Mouse (Mus musculus) embryo, embryonic 11 days (tissue): ENCODE measurements around the gene 1700020N01Rik.

Experiments used
- DNase-seq: peaks from one replicate; pipeline ENCODE4 v3.0.0-alpha.2; 2015

1700020N01Rik gene

DNA sequence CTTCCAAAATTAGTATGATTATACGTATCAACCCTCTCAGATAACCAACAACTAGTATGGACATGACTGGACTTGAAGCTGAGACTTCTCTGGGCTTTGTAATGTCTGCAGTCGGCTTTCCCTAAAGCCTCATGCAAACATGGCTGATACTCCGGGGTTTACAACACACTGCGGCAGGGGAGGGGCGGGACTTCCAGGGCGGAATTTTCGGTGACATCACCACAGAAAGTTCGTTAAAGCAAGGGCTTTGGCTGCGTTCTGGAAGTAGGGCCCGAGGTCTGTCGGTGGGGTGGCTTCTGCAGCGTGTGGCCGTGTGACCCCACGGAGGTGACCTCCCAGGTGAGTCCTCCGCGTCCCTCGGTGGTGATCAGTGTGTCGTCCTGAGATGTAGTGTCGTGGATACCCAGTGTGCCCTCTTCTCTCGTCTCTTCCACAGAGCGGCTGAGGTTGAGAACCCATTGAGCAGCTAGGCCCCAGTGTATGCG, at the start of gene 1700020N01Rik:
Gene 1700020N01Rik, plus strand, starts transcription at position 250 of the 485 bp plus-strand sequence.
- no peak for DNase-seq

DNA sequence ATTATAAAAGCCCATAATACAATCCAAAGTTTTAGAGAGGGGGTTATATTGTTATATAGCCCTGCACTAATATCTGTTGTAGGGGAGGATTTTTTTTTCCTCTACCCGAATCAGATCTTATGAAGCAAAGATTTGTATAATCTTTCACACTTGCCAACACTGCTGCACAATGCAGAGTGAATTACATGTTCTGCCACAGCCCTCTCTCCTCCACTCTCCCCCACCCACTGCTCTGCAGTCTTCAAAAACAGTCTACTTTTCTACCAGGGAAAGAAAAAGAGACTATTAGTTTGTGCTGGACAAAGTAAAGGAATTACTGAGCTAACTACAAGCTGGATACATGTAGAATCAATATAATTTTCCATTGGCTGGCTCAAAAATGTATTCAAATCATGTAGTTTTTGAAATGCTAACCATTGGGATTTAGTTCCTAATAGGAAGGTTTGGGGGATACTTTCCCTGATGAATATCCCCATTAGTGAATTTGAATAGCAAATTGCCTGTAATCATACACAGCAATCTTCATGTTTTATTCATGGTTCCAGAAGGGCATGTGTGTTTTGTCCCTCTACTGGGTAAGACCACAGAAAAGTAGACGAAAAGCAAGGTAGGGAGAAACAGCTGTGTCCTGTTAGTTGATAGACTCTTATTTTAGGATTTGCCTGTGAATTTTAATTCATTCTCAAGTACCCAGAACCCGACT, 49.2 kb upstream of the 1700020N01Rik start:
- DNase-seq = no peak

DNA sequence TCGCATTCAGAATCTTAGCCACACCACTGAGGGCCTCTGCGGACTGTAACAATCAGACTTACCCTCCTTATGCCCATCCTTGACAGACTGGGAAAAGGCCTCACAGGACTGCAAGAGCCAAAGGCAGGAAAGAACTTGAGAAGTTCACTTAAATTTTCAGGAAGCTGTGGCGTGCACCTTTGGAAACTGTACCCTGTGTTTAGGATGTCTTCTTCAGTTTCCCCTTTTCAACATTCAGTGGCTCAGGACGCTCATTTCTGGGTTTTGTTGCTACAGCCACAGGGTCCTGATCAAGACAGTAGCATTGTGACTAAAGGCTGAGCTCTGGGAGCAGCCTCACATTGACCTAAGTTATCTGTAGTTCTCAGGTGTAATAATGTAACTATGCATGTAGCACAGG, 48.2 kb upstream of the 1700020N01Rik start:
- DNase-seq = no peak

DNA sequence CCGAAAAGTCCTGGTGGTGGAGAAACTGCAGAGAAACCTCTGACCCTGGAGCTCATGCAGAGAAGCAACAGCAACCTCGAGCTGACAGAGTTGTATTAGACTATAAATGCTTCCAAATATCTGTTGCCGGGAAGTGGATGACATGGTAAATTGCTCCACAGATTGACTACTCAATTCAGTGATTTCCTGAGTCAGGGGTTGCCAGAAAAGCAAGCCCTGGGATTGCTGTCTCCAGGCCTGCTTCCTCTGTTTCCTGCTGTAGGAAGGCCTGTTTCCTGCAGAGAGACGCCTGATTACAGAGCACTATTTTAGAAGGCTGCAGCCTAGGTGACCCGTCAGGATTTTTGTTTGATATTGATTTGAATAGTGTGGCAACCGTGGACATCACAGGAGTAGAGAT, 47.5 kb upstream of the 1700020N01Rik start:
- DNase-seq = no peak

DNA sequence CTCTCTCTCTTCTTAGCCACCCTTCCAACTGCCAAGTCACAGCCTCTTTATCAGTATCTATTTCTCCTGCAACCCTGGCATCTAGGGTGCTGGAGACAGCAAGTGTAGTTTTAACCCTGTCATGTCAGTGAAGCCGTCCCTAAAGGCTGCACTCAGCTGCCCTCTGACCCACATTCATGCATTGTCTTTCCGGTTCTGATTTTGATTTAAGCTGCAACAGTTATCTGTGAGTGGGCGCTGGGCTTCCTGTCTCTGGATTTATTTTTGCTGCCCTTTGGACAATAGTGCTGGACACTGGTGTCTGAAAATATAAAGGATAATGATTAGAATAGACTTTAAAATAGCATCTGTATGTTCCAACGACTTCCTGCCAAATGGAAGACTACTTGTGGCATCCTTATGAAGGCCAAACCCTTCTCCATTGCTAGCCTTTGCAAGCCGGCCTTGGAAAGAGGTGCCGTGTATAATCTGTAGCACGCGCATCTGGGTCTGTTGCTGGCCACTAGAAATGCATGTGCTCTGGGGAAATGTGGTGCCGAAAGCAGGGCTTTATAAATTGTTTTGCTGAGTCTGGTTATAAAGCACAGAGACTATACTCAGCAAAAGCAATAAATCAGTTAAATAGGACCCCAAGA, 44.0 kb upstream of the 1700020N01Rik start:
- no peak for DNase-seq

DNA sequence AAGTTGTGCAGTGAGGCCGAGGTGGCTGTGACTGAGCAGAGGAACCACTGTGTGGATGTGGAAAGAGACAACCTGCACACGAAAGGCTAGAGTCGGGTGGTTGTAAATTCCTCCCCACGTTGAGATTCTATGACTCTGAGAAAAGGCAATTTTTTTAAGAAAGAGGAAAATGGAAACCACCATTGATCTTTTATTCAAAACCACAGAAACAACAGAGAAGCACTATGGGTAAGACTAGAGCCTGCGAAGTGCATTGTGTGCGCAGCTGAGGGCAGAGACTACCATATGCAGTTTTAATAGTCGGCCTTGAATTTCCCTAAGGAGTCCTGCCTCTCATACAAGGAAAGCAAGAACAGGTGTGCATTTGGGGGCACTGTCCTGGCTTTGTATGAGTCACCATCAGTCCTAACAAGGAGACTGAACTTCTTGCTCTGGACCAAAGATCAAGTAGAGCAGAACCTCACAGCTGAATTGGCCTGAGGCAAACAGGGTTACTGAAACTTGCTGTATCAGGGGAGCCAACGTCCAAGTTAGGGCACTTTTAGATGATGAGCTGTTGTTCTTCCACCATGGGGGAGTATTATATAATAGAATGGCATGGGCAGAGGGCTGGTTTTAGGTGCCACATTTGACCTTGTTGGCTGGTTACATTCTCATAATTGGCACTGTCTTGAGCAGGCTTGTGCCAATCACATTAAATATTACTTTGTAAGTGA, 39.8 kb upstream of the 1700020N01Rik start:
- no peak for DNase-seq

DNA sequence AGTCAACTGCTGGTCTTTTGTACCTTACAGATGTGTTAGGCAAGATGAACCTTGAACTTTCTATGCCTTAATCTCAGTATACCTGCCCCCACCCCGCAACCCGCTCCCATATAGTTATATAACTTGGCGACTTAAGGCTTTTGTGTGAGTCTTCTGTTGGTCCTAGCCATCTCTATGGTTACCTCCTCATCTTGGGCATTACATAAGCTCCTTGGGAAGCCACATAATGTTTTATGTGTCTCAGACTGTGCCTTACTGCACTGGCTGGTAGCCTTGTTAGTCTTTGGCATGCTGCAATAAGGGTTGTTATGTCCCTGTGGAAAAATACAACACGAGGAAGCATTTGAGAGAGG, 39.3 kb upstream of the 1700020N01Rik start:
- DNase-seq = no peak

DNA sequence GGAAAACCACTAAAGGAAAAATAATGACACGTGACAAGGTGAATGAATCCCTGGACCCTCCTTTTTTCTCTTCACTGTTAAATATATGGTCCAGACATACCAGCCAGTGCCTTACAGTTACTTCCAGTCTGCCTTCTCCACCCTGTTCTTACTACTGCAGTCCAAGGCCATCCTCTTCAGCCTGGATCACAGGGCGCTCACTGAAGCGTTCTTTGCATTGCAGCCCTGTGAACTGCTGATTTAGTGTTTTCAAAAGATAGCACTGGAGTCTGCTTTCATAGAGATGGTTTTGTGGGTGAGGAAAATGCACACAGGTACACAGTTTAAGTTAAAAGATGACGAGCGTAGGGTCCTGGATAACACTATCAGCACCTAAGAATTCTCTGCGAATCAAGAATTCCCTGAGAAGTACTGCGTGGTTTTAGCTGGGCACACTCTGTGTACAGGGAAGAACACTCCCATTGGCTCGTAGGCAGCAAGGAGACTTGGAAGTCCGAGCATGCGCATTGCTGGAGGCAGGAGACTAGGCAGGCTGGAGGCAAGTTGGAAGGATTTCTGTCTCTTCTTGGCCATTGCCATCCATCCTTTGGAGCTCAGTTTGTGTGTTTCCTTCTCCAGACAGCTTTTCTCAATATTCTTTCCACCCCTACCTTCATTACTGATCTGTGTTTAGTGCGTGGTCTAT, 37.9 kb upstream of the 1700020N01Rik start:
- DNase-seq = no peak

DNA sequence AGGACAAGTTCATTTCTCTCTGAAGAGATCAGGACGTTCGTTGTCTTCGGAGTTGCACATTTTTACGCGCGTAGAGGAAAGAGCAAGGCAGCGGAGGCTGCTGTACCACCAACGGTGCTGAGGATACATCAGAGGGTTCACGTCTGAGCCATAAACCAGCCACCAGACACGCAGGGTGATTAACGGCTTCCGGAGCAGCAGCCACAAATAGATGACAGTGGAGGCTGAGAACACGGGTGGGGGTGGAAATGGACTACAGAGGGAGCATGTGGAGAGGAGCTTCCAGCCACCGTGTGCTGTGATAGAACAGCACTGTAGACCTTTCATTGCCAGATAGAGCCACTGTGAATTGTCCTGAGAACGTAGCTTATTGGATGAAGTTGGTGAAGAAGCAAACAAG, 33.2 kb upstream of the 1700020N01Rik start:
- DNase-seq = peak; percentile 24

DNA sequence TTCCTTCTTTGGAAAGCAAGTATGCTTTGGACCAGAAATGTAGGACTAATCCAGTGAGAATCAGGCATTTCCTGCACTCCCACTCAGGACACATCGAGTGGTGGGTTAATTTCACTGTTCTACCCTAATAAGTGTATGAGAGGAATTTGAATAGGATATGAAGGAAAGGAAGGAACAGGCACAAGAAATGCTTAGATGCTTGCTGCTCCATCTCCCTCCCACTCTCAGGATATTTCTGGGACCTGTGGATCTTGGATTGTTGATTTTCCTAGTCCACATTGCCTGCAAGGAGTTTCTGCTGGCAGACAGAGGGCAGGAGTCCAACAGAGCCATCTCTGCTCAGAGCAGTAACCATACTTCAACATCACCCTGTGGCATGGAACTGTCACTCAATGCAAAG, 31.8 kb upstream of the 1700020N01Rik start:
- DNase-seq = no peak

DNA sequence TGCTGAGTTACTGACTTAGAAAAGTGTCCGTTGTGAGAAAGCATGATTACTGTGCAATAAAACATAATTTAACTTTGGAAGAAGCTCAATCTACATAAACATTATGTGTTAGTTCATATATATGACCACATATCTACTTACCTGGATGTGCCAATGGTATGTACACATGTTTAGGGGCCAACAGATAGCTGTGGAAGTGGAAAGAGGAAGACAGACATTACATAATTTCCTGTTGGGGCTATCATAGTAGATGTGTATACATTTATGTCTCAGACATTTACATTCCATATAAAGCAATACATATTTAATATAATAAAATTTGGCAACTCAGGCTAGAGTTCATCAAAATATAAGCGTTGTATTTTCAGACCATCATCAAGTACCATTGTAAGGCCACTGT, 29.5 kb upstream of the 1700020N01Rik start:
- DNase-seq = no peak

DNA sequence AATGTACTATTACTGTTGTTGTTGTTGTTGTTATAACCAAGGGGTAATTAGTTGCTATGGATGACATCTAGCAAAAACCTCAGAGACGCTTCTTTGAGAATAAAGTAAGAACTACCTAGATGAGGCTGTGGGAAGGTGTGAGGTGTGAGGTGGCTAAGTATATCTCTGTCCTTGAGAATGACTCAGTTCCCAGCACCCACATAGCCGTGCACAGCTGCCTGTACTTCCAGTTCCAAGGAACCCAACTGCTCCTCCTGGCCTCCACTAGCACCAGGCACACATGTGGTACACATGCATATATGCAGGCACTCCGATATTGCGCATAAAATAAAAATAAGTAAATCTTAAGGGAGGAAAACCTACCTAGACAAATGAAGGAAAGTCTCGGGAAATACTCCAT, 28.8 kb upstream of the 1700020N01Rik start:
- no peak for DNase-seq

DNA sequence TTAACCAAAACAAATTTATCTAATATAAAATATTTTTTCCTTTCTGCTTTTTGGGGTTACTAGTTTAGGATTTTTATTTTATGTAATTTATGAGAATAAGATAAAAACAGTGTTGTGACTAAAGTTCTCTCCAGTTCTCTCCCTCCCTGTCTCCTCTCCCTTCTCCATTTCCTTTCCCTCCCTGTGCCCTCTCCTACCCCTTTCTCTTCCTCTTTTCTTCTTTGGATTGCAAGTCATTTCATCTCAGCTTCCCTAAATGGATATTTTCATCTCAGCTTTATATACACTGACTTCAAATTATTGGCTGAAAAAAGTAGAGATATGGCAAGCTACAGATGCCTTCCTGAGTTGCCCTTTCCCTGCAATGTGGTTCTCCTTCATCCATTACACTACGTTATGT, 26.9 kb upstream of the 1700020N01Rik start:
- DNase-seq = no peak

DNA sequence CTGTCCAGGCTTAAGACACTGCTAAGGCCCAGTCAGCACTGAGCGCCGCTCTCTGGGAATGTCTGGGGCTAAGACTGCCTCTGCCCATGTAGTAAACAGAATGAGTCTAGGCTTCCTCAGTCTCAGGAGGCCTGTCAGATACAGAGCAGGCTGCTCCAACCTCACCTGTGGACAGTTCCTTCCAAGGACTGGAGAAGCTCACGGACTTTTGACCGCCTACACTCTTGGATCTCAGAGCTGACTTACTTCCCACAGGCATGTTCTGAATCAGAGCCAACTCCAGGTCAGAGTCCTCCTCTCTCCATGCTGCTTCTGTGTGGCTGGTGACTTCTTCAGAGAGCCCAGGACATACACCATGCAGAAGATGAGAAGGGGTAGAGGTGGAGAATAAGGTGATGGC, 21.3 kb upstream of the 1700020N01Rik start:
- DNase-seq = no peak

DNA sequence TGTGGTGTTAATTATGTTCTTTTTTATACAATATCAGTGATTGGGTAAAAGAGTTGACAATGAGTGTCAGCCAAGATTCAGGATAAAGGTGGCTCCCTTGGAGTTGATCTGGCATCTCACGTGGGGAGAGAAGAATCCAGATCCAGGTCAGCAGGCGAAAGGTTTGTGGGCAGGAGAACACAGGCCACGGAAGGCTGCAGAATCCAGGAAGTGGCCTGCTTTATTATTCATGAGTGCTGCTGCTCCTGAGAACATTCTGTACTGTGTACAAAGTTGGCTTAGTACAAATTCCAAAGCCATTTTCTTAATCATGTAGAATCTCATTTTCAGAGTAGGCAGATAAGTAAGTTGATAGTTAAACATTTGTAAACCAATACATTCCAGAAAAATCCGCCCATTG, 19.2 kb upstream of the 1700020N01Rik start:
- no peak for DNase-seq

DNA sequence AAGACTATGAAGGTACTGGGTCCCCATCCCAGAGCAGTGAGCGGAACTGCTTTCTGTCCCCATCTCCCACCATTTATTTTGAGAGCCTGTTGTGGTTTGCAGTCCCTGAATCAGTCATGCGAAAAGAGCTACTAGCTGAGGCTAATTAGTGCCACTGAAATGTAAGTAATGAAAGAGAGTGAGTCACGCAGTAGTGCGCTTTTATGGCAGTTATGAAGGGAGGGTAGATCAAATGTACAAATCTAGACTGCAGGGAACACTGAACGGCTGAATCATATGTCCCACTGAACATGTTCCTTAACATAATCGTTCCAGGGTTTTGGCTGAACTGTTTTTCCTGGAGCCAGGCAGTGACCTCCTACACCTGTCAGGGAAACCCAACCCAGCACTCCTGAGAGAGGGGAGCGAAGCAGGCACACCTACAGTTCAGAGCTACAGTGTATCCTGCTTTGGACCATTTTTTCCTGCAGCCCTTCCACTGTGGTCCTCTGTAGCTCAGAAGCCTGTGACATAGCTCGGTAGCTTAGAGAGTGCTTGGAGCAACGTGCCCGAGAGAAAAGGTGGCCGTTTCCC, 17.1 kb upstream of the 1700020N01Rik start:
- no peak for DNase-seq

DNA sequence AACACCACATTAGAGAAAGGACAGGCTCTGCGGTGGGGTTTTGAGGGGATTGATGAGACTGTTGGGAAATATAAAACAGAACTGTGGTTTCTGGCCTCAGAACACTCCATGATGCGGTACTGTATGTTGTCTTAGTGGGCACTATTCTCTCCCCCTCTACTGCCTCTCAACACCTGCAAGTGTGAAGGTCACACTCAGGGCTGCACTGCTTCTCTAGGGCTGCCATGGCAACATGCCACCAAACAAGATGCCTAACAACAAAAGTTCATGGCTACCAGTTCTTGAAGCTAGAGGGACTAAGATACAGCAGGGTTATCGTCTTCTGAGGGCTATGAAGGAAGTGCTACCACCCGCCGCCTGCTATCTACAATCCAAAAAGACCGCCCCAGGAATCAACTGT, 15.1 kb upstream of the 1700020N01Rik start:
- DNase-seq = no peak

DNA sequence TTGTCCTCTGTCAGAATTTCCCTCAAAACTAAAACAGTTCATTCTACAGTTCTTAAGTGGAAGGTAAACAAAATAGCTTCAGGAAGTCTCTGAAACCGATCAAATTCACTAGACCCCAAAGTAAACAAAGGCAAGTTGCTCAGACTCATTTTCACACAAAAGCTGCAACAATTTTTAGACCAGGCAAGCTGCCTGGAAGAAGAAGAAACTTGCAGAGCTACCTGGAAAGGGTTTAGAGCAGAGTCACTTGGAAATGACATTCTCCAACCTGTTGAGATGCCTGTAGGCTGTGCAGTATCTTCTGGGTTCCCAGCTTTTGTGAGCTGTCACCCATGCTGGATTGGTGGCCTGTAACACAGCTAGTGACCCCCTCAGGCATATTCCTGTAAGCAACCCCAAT, 11.4 kb upstream of the 1700020N01Rik start:
- DNase-seq = no peak

DNA sequence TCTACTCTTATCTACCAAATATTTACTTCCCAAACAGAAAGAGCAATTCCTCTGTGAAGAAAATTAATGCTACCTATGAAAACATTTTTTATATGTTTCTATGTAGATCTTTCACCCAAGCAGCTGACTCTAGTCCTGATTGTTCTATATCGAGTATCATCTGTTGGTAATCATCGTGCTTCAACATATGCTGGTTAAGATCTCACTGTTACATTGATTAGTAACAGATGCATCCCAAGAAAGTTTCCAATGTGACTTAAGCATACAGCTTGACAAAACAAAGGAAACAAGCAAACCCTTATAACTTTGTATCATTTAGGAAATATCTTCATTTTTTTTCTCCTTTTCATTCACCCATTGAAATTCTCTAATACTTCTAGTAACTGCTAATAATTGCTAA, 5.9 kb upstream of the 1700020N01Rik start:
- no peak for DNase-seq

DNA sequence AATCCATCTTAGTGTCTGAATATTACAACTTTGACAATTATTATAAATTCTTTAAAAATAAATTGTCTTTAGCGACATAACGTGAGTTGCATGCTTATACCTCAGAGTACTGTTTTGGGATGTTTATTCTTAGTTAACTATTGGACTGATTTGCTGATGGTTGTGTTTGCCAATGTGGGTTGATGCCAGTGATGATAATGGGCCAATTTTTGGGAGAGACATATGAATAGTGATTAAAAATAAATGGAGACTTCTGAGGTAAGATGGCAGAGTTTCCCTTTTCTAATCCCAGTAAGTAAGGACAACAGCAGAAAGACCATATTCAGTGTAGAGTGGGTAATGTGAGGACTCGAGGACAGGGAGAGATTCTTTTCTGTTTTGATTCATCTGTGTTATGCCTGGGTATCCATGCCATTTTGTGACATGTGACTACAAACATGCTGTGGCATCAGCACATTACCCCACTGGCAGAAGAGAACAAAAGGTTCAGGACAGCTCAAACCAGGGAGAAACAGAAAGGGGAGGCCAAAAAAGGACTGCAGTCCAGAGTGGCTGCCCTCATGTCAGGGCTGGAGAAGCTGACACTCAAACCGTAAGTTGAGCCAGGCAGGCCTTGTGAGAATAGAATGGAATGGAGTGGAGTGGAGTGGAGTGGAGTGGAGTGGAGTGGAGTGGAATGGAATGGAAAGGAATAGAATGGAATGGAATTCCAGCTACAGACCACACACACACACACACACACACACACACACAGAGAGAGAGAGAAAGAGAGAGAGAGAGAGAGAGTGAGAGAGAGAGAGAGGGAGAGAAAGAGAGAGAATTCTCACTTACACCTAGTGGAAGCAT, 4.7 kb upstream of the 1700020N01Rik start:
- no peak for DNase-seq

DNA sequence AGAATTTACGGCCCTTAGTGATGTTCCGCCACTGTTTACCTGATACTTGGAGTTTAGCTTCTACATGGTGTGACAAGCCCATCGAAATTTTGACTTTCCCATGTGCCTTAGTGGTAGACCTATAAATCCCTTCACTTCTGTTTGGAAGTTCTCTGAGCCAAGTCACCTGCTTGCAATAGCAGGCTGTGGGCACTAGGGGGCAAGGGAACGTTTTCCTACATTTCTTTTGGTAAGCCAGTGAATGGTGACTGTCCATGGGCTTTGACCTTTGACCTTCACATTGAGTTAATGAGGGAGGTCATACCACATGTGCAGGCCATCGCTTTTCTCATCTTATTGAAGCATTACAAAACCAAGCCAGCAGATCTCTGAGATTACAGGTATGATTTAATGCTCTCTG, 8.0 kb downstream of the 1700020N01Rik start:
- DNase-seq = peak; percentile 80

DNA sequence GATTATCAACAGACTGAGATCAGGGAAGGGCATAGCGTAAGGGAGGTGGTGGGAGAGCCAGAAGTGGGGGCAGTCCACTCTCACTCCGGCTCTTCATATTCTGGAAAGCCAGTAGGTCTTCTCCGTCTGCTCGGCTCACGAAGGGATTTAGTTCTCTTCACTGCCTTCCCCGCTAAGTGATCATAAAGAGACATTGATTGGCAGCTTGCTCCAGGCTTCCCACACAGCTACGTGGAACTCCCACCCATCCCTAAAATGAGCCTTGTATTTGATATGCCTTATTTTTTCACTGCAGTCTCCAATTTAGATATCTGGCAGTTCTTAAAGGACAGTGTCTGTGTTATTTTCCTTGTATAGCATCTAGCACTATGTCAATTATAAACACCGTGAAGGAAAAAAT, 11.5 kb downstream of the 1700020N01Rik start:
- DNase-seq = no peak
